Mouse (Mus musculus): ENCODE measurements around the gene Pqlc3.

DNA sequence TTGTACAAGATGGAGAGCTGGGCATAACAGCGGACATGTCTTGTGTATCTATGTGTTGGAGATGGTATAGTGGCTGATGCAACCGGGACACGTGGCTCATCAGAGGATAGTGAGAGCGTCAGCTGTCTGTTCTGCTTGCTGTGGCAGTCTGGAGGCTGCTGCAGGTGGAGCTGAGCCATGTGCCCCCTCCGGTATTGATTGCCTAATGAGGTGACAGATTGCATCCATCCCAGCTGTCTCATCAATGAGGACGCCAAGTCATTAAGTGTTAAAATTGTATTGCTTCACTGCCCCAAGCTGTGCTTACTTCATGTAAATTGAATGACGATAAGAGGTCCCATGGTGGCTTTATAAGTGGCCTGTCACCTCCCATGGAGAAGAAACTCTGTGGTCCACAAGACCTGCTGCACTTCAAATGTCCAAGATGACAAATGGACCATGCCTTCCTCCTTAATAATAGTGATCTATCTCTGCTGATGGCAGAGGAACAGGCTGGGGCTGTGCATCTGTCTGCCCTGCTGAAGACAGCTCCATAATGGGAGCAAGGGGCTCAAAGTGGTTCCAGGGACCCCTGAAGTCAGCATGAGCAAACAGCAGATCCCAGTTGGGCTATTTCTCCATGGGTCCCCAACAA lies 48.9 kb upstream of the Pqlc3 start:
- TF ChIP-seq POLR2A (IDR thresholded peaks at IDR 0.05; ENCODE audit: borderline replicate concordance, extremely low read depth, insufficient read depth, insufficient read length, poor library complexity, severe bottlenecking) (no peak), CTCF (IDR thresholded peaks at IDR 0.05; ENCODE audit: borderline replicate concordance, extremely low read depth, insufficient read depth, insufficient read length) (no peak)

Measured in brain, embryonic 14.5 days (tissue).